In the genomic region with DNA sequence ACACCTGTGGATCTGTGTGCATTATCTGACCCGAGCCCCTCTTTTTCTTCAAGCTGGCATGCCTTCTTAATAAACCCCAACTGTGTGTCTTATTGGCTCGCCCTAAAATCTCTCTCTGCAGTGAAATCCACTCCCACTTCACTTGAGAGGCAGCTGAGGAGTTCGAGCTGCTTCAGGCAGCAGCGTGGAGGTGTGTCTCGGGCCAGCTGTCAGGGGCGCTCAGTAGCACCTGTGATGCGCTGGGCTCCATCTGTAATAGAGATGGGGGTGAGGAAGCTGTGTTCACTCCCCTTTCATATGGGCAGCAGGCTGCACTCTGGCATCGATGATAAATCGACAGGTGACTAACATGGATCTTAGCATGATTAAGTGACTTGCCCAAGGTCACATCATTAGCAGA, we compare ENCODE assay signal across 8 mouse cellular contexts. TPM values are rescaled to one million over a fixed set of nuclear protein-coding genes. Genes with fewer than 3 reads are reported as not detected.
DNase-seq lines count a peak whose midpoint lies in the region; ATAC-seq and TF ChIP-seq lines count a peak whose summit lies in the region.

No protein-coding gene starts in this region.

- no peaks in the 10 kb centered on the region for H3K9me3 ChIP-seq in forebrain, embryonic 11.5 days (ENCODE audit: control insufficient read depth, low read length)
- 0 out of 2 replicates have a peak, but pooled peaks cover under 1% of the 10 kb centered on the region for H3K9me3 ChIP-seq in forebrain, postnatal 0 days (ENCODE audit: low read length)
- H3K9me3 ChIP-seq in liver, embryonic 14.5 days (ENCODE audit: control insufficient read depth, low read length) = peaks cover under 1% of the 10 kb centered on the region; the same call in 1 of the 2 replicates

- H3K27ac ChIP-seq in forebrain, embryonic 11.5 days (ENCODE audit: low read depth, low read length) = no peak overlapping the region
- no peak overlapping the region for H3K27ac ChIP-seq in forebrain, postnatal 0 days (ENCODE audit: low read depth, low read length)
- peak overlapping the region; percentile 94; the same call in 1 of the 2 replicates for H3K27ac ChIP-seq in spleen, adult 2 months (ENCODE audit: insufficient read depth, low read length)
- H3K27ac ChIP-seq in liver, embryonic 14.5 days = peak overlapping the region; percentile 99

- intact Hi-C loops in gastrocnemius, postnatal 36 days (cut with DNase I) = loop anchor here (5.0 kb wide), 1 partner anchor 43 kb away; a partner anchor contains a TSS

- no peak overlapping the region for H3K9ac ChIP-seq in forebrain, embryonic 11.5 days (ENCODE audit: low read length)
- no peak overlapping the region for H3K9ac ChIP-seq in forebrain, postnatal 0 days
- peak overlapping the region; percentile 94 for H3K9ac ChIP-seq in liver, embryonic 14.5 days (replicated peaks)

- TF ChIP-seq POLR2A in spleen, adult 2 months (IDR thresholded peaks at IDR 0.05; ENCODE audit: low read depth, low read length) = no peak

- H3K36me3 ChIP-seq in forebrain, embryonic 11.5 days (ENCODE audit: control insufficient read depth, insufficient read depth, low read length) = no peaks in the 10 kb centered on the region
- H3K36me3 ChIP-seq in forebrain, postnatal 0 days (ENCODE audit: insufficient read depth) = no peaks in the 10 kb centered on the region
- no peaks in the 10 kb centered on the region for H3K36me3 ChIP-seq in spleen, adult 2 months (ENCODE audit: control insufficient read depth, insufficient read depth, low read length)
- no peaks in the 10 kb centered on the region for H3K36me3 ChIP-seq in liver, embryonic 14.5 days (replicated peaks; ENCODE audit: control insufficient read depth, insufficient read depth, low read depth)

- no peak for DNase-seq in forebrain, embryonic 11.5 days (ENCODE audit: low spot score)
- DNase-seq in forebrain, postnatal 0 days = no peak
- no peak for DNase-seq in spleen, adult 2 months (ENCODE audit: low read depth in 1 of 2, low spot score in 2 of 2)
- no peak for DNase-seq in spleen, adult 12 weeks (ENCODE audit: low spot score)
- DNase-seq in liver, embryonic 14.5 days (ENCODE audit: low read depth in 3 of 3, low spot score in 3 of 3) = no peak
- peak; percentile 34 to 62 for DNase-seq in thymus, postnatal 36 days
- DNase-seq in left cerebral cortex, adult 8-10 months (ENCODE audit: low spot score in 2 of 2) = no peak
- no peak for DNase-seq in gastrocnemius, postnatal 36 days

- no peaks in the 10 kb centered on the region; the same call in none of the 2 replicates for H3K27me3 ChIP-seq in forebrain, embryonic 11.5 days (ENCODE audit: control insufficient read depth, insufficient read depth, low read length)
- H3K27me3 ChIP-seq in forebrain, postnatal 0 days (ENCODE audit: insufficient read depth, low read length) = no peaks in the 10 kb centered on the region
- no peaks in the 10 kb centered on the region for H3K27me3 ChIP-seq in spleen, adult 2 months (ENCODE audit: control insufficient read depth, insufficient read depth, low read length)
- H3K27me3 ChIP-seq in liver, embryonic 14.5 days (ENCODE audit: control insufficient read depth, insufficient read depth, low read length) = no peaks in the 10 kb centered on the region

- H3K4me2 ChIP-seq in forebrain, embryonic 11.5 days (ENCODE audit: low read depth, low read length, severe bottlenecking) = peak overlapping the region; percentile 73; the same call in 1 of the 2 replicates
- H3K4me2 ChIP-seq in forebrain, postnatal 0 days (ENCODE audit: low read depth) = no peak overlapping the region
- H3K4me2 ChIP-seq in liver, embryonic 14.5 days (ENCODE audit: low read depth) = peak overlapping the region; percentile 97

- no peak for TF ChIP-seq CTCF in forebrain, postnatal 0 days (IDR thresholded peaks at IDR 0.05; ENCODE audit: low read depth)
- no peak for TF ChIP-seq CTCF in spleen, adult 2 months (IDR thresholded peaks at IDR 0.05; ENCODE audit: extremely low read depth, insufficient read depth, insufficient read length, insufficient replicate concordance)
- TF ChIP-seq CTCF in liver, embryonic 14.5 days (IDR thresholded peaks at IDR 0.05; ENCODE audit: low read depth) = no peak

- peaks cover 12% of the 10 kb centered on the region; the same call in 1 of the 2 replicates for H3K4me1 ChIP-seq in forebrain, embryonic 11.5 days (replicated peaks; ENCODE audit: control insufficient read depth, insufficient read depth, low read length)
- peaks cover 4% of the 10 kb centered on the region; the same call in 1 of the 2 replicates for H3K4me1 ChIP-seq in forebrain, postnatal 0 days (ENCODE audit: insufficient read depth)
- peaks cover 31% of the 10 kb centered on the region for H3K4me1 ChIP-seq in spleen, adult 2 months (ENCODE audit: control insufficient read depth, insufficient read depth, insufficient read length)
- peaks cover 51 to 60% of the 10 kb centered on the region in 2 experiments for H3K4me1 ChIP-seq in liver, embryonic 14.5 days (replicated peaks; ENCODE audit: control insufficient read depth in 2 of 2, insufficient read depth in 2 of 2, low read length in 1 of 2)

- no peak for ATAC-seq in forebrain, embryonic 11.5 days (replicated peaks; ENCODE audit: low FRiP score)
- no peak for ATAC-seq in forebrain, postnatal 0 days
- ATAC-seq in liver, embryonic 14.5 days (ENCODE audit: insufficient read depth) = no peak

- WGBS in forebrain, embryonic 11.5 days = 68% methylated on average over 9 of the region's 9 CpGs
- 67% methylated on average over 9 of the region's 9 CpGs for WGBS in forebrain, postnatal 0 days
- WGBS in spleen, adult 2 months = 61% methylated on average over 9 of the region's 9 CpGs
- 64% methylated on average over 9 of the region's 9 CpGs for WGBS in liver, embryonic 14.5 days (ENCODE audit: insufficient replicate concordance)

- no peak overlapping the region for H3K4me3 ChIP-seq in forebrain, embryonic 11.5 days (ENCODE audit: low read depth, low read length)
- H3K4me3 ChIP-seq in forebrain, postnatal 0 days (ENCODE audit: low read depth, low read length) = no peak overlapping the region
- H3K4me3 ChIP-seq in spleen, adult 2 months (ENCODE audit: extremely low read depth, insufficient read depth, insufficient read length) = no peak overlapping the region
- H3K4me3 ChIP-seq in liver, embryonic 14.5 days (ENCODE audit: insufficient read depth in 1 of 2, low read depth in 2 of 2, low read length in 2 of 2) = peak overlapping the region; percentile 63 to 64

- TF ChIP-seq EP300 in liver, embryonic 14.5 days (IDR thresholded peaks at IDR 0.05; ENCODE audit: low read depth) = no peak

RNA-seq across cellular contexts. Expression of a gene that starts 43.6 kb away (rescaled TPM):
- polyA plus RNA-seq in forebrain, embryonic 11.5 days (2014; fragmentation: Nextera tagmentation; extraction: Ambion mirVana) = 34.1 and 45.0 TPM in 2 replicates
- total RNA-seq in forebrain, postnatal 0 days (2014; rRNA removed) = 51.5 and 55.6 TPM in 2 replicates
- polyA plus RNA-seq in forebrain, postnatal 0 days (2015; fragmentation: Nextera tagmentation; extraction: Ambion mirVana) = 26.1 and 43.0 TPM in 2 replicates
- polyA plus RNA-seq in spleen, adult 2 months (2012; rRNA removed) = 36.3 and 37.2 TPM in 2 replicates
- 47.8 and 68.9 TPM in 2 replicates for polyA plus RNA-seq in liver, embryonic 14.5 days (2012; rRNA removed)
- 57.8 and 64.4 TPM in 2 replicates for polyA plus RNA-seq in liver, embryonic 14.5 days (2014; fragmentation: Nextera tagmentation; extraction: Ambion mirVana)
- 100 to 1,000 TPM in 1 of 4 experiments, 10 to 100 TPM in 3; 93.7 to 102 (median 95.1) TPM for total RNA-seq in left cerebral cortex, adult 8-10 months (2022)
- total RNA-seq in gastrocnemius, postnatal 36 days (2021) = 100 to 1,000 TPM in 1 of 2 experiments, 10 to 100 TPM in 1; 96.7 to 105 TPM

Comparison
In these comparisons a context has a peak if more than half of its experiments do, and no peak if none do; other contexts are left out.
1. DNase-seq: peak in thymus, postnatal 36 days (2 of 2); none in forebrain, embryonic 11.5 days (single experiment), forebrain, postnatal 0 days (single experiment), spleen, adult 2 months (0 of 2), spleen, adult 12 weeks (single experiment), liver, embryonic 14.5 days (0 of 3), left cerebral cortex, adult 8-10 months (0 of 2) and gastrocnemius, postnatal 36 days (0 of 2).
2. H3K27ac ChIP-seq: peak in spleen, adult 2 months (single experiment) and liver, embryonic 14.5 days (single experiment); none in forebrain, embryonic 11.5 days (single experiment) and forebrain, postnatal 0 days (single experiment).
3. H3K4me3 ChIP-seq: peak in liver, embryonic 14.5 days (2 of 2); none in forebrain, embryonic 11.5 days (single experiment), forebrain, postnatal 0 days (single experiment) and spleen, adult 2 months (single experiment).